Mouse (Mus musculus) lung, postnatal 4 days (tissue): Measurements from ENCODE around the gene Map2k5.

Source experiments
- DNase-seq, 2 experiments: peaks; one replicate each; pipeline ENCODE4 v3.0.0; 2021

Map2k5 gene

GRCm38 (mm10) chr9:63250841-63251626 lies 126.7 kb downstream of the Map2k5 start:
- no peak for DNase-seq

- DNase-seq, result no peak
These were observed 129.5 kb downstream of the Map2k5 start for GRCm38 (mm10) chr9:63248095-63248787.

- peak in 1 of 2 experiments; percentile 14 for DNase-seq
These were observed 131.0 kb downstream of the Map2k5 start for GRCm38 (mm10) chr9:63246568-63247169.

GRCm38 (mm10) chr9:63241961-63242360 lies 135.7 kb downstream of the Map2k5 start:
- DNase-seq, result no peak

- no peak for DNase-seq
These were observed 136.5 kb downstream of the Map2k5 start for GRCm38 (mm10) chr9:63241241-63241640.

- DNase-seq, result no peak
These were observed 143.3 kb downstream of the Map2k5 start for GRCm38 (mm10) chr9:63234356-63234755.

GRCm38 (mm10) chr9:63230289-63230688 lies 147.4 kb downstream of the Map2k5 start:
- DNase-seq, result no peak

GRCm38 (mm10) chr9:63229124-63229523 lies 148.6 kb downstream of the Map2k5 start:
- DNase-seq, result no peak

GRCm38 (mm10) chr9:63222161-63222560 lies 155.5 kb downstream of the Map2k5 start:
- no peak for DNase-seq

GRCm38 (mm10) chr9:63219851-63220250 lies 157.9 kb downstream of the Map2k5 start:
- no peak for DNase-seq

- DNase-seq, result no peak
These were observed 162.7 kb downstream of the Map2k5 start for GRCm38 (mm10) chr9:63215031-63215430.

- DNase-seq, result no peak
These were observed 170.9 kb downstream of the Map2k5 start for GRCm38 (mm10) chr9:63206769-63207276.

- no peak for DNase-seq
These were observed 174.2 kb downstream of the Map2k5 start for GRCm38 (mm10) chr9:63203461-63203860.

GRCm38 (mm10) chr9:63201376-63202323 lies 176.1 kb downstream of the Map2k5 start:
- no peak for DNase-seq

- no peak for DNase-seq
These were observed 180.4 kb downstream of the Map2k5 start for GRCm38 (mm10) chr9:63197252-63197651.

GRCm38 (mm10) chr9:63196114-63196682 lies 181.5 kb downstream of the Map2k5 start:
- no peak for DNase-seq

- DNase-seq, result no peak
These were observed 182.2 kb downstream of the Map2k5 start for GRCm38 (mm10) chr9:63195523-63195922.

GRCm38 (mm10) chr9:63194791-63195190 lies 182.9 kb downstream of the Map2k5 start:
- no peak for DNase-seq

- no peak for DNase-seq
These were observed 184.9 kb downstream of the Map2k5 start for GRCm38 (mm10) chr9:63192809-63193208.

- peak; percentile 7 to 38 for DNase-seq
These were observed 190.4 kb downstream of the Map2k5 start for GRCm38 (mm10) chr9:63187310-63187709.

GRCm38 (mm10) chr9:63185249-63185648 lies 192.5 kb downstream of the Map2k5 start:
- no peak for DNase-seq

- DNase-seq, result no peak
These were observed 193.8 kb downstream of the Map2k5 start for GRCm38 (mm10) chr9:63183864-63184263.
